Mouse (Mus musculus) embryonic fibroblast, embryonic 13.5 days (primary cell): ENCODE results near the gene Cyp4a32.

ENCODE experiments used
- CTCF ChIP-seq: IDR thresholded peaks from 2 replicates; pipeline ENCODE4 v1.5.1; 2011; ENCODE audit warnings: mild to moderate bottlenecking, control low read depth, low read length, moderate library complexity, borderline replicate concordance; ENCODE audit not compliant: insufficient read depth
- POLR2A ChIP-seq: IDR thresholded peaks from 2 replicates; pipeline ENCODE4 v1.6.1; 2011; ENCODE audit warnings: low read depth, mild to moderate bottlenecking, control low read depth, low read length, moderate library complexity

DNA sequence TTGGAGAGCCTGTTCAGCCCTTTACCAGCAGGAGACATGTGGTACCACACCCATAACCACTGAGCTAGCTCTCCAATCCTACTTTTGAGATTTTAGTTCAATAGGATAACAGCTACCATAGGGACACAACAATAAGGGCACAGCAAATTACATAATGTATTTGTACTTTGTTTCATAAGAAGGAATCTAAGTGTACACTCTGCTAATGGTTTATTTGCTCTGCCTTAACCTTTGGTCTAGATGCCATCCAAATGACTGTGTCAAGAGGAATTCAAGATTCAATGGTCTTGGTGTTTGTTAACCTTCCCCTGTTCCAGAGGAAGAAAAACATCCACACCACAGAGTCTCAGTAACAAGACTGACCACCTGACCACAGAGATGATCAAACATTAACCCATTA, 58.4 kb downstream of the Cyp4a32 start:
- no peak for TF ChIP-seq POLR2A
- no peak for TF ChIP-seq CTCF
